Mouse (Mus musculus): Measurements from ENCODE around the gene Pde6d. TPM values are rescaled to one million over a fixed set of nuclear protein-coding genes. Genes with fewer than 3 reads are reported as not detected.

Pde6d gene
- polyA plus RNA-seq, 1 experiment from 2014 or later: 20.2 TPM

DNA sequence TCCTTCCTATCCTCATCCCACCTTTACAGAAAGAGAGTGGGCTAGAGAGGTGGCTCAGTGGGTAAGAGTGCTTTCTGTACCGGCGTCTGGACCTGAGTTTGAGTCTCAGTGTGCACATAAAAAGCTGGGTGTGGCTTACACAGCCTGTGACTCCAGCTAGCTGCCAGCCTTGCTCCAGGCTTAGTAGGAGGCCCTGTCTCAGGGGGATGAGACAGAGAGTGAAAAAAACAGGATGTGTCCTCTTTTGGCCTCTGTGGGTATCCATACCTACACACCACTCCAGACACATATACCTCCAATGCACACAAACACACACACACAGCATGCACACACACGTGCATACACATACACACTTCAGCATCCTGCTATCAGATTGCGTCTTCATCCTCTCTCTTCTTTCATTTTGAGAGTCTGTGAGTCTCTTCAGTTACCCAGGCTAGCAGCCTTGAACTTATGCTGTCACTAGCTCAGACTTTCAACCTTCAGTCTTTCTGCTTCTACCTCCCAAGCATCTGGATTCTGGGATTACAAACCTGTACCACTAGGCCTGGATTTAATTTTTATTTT, 70.2 kb downstream of the Pde6d start:
- WGBS (ENCODE audit: insufficient replicate concordance): 80% methylated on average over 4 of the region's 4 CpGs
- Histone ChIP-seq H3K36me3 (ENCODE audit: control insufficient read depth, insufficient read depth) (no peaks in the 10 kb centered on the region), H3K27ac (ENCODE audit: low read length) (no peak overlapping the region), H3K4me1 (ENCODE audit: control insufficient read depth, low read depth, low read length) (peaks cover 8% of the 10 kb centered on the region), H3K4me2 (ENCODE audit: low read depth, low read length) (no peak overlapping the region), H3K4me3 (ENCODE audit: low read depth, low read length) (no peak overlapping the region), H3K9ac (ENCODE audit: low read depth, low read length) (no peak overlapping the region), H3K27me3 (ENCODE audit: control insufficient read depth, insufficient read depth, low read depth, low read length) (no peaks in the 10 kb centered on the region), H3K9me3 (replicated peaks; ENCODE audit: control insufficient read depth, low read length) (no peaks in the 10 kb centered on the region)
- no peak for ATAC-seq (ENCODE audit: low read depth)

DNA sequence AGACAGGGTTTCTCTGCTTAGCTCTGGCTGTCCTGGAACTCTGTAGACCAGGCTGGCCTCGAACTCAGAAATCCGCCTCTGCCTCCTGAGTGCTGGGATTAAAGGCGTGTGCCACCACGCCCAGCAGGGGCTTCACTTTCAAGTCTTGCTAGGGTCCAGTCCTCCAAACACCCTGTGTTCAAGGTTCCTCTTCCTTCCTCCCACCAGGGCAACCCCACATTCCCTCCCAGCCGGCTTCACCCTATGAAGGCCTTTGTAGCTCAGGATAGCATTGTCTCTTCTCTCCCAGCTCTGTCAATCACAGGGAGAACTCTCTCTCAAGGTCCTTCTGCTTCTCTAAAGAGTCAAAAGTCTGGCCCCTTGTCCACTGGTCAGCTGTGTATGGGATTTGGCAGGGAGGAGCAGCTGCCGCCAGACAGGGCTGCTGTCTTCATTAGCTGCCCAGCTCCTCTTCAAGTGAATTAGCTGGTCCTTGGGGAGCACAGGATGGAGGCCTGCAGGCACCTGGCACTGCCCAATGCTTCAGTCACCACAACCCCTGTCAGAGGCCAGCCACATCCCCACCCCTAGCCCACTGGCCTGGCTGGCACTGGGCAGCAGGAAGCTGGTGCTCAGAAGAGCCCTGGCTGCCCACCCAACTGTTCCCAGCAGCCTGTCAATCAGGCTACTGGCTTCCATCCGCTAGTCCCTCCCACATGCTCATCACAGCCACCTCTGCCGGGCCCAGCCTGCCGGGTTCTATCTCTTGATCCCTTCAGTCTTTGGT, 71.6 kb downstream of the Pde6d start:
- no peaks in the 10 kb centered on the region for H3K9me3 ChIP-seq (replicated peaks; ENCODE audit: control insufficient read depth, low read length)
- no peak for ATAC-seq (ENCODE audit: low read depth)
- H3K9ac ChIP-seq (ENCODE audit: low read depth, low read length): no peak overlapping the region
- H3K4me2 ChIP-seq (ENCODE audit: low read depth, low read length): no peak overlapping the region
- no peaks in the 10 kb centered on the region for H3K36me3 ChIP-seq (ENCODE audit: control insufficient read depth, insufficient read depth)
- H3K4me3 ChIP-seq (ENCODE audit: low read depth, low read length): no peak overlapping the region
- H3K4me1 ChIP-seq (ENCODE audit: control insufficient read depth, low read depth, low read length): peaks cover 10% of the 10 kb centered on the region
- 53% methylated on average over 9 of the region's 9 CpGs for WGBS (ENCODE audit: insufficient replicate concordance)
- no peaks in the 10 kb centered on the region for H3K27me3 ChIP-seq (ENCODE audit: control insufficient read depth, insufficient read depth, low read depth, low read length)
- H3K27ac ChIP-seq (ENCODE audit: low read length): no peak overlapping the region

DNA sequence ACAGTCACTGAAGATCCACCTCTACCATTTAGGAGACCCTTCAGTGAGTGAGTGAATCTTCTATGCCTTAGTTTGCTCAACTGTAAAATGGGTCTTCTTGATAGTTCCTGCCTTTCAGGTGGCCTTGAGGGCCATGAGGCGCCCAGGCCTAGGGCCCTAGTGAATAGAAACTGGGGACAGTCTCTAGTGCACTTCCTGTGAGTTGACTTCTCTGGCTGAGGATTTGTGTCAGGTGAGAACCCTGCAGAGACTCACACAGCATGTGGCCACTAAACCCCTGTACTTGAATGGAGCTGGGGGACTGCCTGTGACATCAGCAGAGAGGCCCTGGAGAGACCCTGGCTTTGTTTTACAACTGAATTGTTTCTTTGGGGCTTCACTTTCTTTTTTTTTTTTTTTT, 72.2 kb downstream of the Pde6d start:
- H3K9me3 ChIP-seq (replicated peaks; ENCODE audit: control insufficient read depth, low read length): no peaks in the 10 kb centered on the region
- H3K4me3 ChIP-seq (ENCODE audit: low read depth, low read length): no peak overlapping the region
- no peak for ATAC-seq (ENCODE audit: low read depth)
- no peaks in the 10 kb centered on the region for H3K36me3 ChIP-seq (ENCODE audit: control insufficient read depth, insufficient read depth)
- H3K27ac ChIP-seq (ENCODE audit: low read length): no peak overlapping the region
- no peak overlapping the region for H3K9ac ChIP-seq (ENCODE audit: low read depth, low read length)
- 74% methylated on average over 1 of the region's 1 CpGs for WGBS (ENCODE audit: insufficient replicate concordance)
- H3K27me3 ChIP-seq (ENCODE audit: control insufficient read depth, insufficient read depth, low read depth, low read length): no peaks in the 10 kb centered on the region
- H3K4me2 ChIP-seq (ENCODE audit: low read depth, low read length): no peak overlapping the region
- peaks cover 16% of the 10 kb centered on the region for H3K4me1 ChIP-seq (ENCODE audit: control insufficient read depth, low read depth, low read length)

DNA sequence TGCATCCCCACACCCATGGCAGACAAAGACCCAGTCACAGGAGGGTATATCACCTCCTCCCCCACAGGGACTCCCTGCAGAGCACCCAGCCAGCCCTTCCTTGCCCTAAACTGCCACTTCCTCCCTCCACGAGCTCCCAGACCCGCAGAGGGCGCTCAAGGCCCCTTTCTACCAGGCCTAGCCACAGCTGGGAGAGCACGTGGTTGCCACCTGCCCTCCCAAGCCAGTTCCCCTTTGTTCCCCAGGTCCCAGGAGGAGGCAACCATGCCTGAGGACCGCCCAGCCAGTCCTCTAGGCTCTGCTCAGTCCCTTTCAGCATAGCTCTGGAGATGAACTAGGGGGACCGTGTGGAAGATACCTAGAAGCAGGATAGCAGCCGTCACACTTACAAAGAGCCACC, 73.0 kb downstream of the Pde6d start:
- Histone ChIP-seq H3K9ac (ENCODE audit: low read depth, low read length) (no peak overlapping the region), H3K4me3 (ENCODE audit: low read depth, low read length) (no peak overlapping the region), H3K36me3 (ENCODE audit: control insufficient read depth, insufficient read depth) (no peaks in the 10 kb centered on the region), H3K9me3 (replicated peaks; ENCODE audit: control insufficient read depth, low read length) (no peaks in the 10 kb centered on the region), H3K27ac (ENCODE audit: low read length) (no peak overlapping the region), H3K4me2 (ENCODE audit: low read depth, low read length) (no peak overlapping the region), H3K4me1 (ENCODE audit: control insufficient read depth, low read depth, low read length) (peaks cover 25% of the 10 kb centered on the region), H3K27me3 (ENCODE audit: control insufficient read depth, insufficient read depth, low read depth, low read length) (no peaks in the 10 kb centered on the region)
- 10% methylated on average over 7 of the region's 7 CpGs for WGBS (ENCODE audit: insufficient replicate concordance)
- peak; percentile 73 for ATAC-seq (ENCODE audit: low read depth)

DNA sequence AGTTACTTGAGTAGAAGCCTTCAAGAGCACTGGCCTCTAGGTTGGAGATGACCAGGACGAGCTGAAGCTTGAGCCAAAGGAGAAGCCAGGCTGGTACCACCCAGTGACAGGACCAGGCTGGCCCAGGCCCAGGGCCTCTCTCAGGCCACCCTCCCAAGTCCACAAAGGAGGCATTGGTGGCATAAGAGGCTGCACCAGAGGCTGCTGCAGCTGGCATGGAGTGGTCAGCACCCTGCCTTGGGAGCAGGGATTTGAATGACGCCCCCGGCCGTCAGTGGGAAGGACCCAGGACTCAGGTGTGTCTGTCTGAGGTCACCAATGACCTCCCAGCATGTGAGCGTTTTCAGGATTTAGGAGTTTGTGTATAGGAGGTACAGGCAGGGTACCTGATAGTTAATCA, 74.6 kb downstream of the Pde6d start:
- Histone ChIP-seq H3K9ac (ENCODE audit: low read depth, low read length) (no peak overlapping the region), H3K27me3 (ENCODE audit: control insufficient read depth, insufficient read depth, low read depth, low read length) (peaks cover 7% of the 10 kb centered on the region; the same call in 1 of the 2 replicates), H3K27ac (ENCODE audit: low read length) (no peak overlapping the region), H3K4me3 (ENCODE audit: low read depth, low read length) (no peak overlapping the region), H3K4me1 (ENCODE audit: control insufficient read depth, low read depth, low read length) (peaks cover 37% of the 10 kb centered on the region), H3K36me3 (ENCODE audit: control insufficient read depth, insufficient read depth) (no peaks in the 10 kb centered on the region), H3K4me2 (ENCODE audit: low read depth, low read length) (no peak overlapping the region), H3K9me3 (replicated peaks; ENCODE audit: control insufficient read depth, low read length) (no peaks in the 10 kb centered on the region)
- ATAC-seq (ENCODE audit: low read depth): no peak
- WGBS (ENCODE audit: insufficient replicate concordance): 83% methylated on average over 5 of the region's 5 CpGs

DNA sequence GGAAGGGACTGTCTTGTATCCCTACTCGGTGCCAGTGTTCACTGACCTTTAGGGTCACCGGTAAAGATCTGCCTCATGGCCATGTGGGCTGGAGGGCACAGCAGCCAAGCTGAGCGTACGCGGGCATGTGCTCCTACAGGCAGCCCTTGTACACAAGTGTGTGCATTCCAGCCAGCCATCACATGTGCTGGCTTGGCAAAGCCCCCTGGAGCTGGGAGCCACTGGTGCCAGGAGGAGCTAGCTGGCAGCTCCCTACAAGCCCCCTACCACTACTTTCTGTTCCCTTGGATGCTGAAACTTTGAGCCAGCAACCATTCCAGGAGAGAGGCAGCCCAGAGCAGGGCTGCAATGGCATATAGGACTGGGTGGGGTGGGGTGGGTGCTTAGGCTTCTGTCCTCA, 76.0 kb downstream of the Pde6d start:
- no peaks in the 10 kb centered on the region for H3K36me3 ChIP-seq (ENCODE audit: control insufficient read depth, insufficient read depth)
- H3K9me3 ChIP-seq (replicated peaks; ENCODE audit: control insufficient read depth, low read length): no peaks in the 10 kb centered on the region
- WGBS (ENCODE audit: insufficient replicate concordance): 90% methylated on average over 5 of the region's 5 CpGs

DNA sequence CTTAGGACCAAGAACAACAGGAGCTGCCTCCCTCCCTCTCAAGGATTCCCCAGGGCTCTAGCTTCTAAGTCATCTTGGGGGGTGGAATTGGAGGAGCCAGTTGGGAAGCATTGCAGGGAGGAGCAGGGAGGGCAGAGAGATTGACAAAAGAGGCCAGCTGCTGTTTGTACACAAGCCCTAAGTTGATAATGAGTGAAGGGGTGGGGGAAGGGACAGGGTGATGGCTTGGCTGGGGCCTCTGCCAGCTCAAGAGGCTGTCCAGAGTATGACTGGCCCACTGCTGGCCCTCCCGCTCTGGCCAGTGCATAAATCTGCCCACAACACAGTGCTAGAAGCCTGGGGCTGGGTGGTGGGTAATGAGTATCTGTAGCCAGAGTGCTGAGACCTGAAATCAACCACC, 77.0 kb downstream of the Pde6d start:
- H3K4me1 ChIP-seq (ENCODE audit: control insufficient read depth, low read depth, low read length): peaks cover 52% of the 10 kb centered on the region
- peak overlapping the region; percentile 95 for H3K4me2 ChIP-seq (ENCODE audit: low read depth, low read length)
- peak overlapping the region; percentile 80 for H3K27ac ChIP-seq (ENCODE audit: low read length)
- no peaks in the 10 kb centered on the region for H3K9me3 ChIP-seq (replicated peaks; ENCODE audit: control insufficient read depth, low read length)
- H3K27me3 ChIP-seq (ENCODE audit: control insufficient read depth, insufficient read depth, low read depth, low read length): peaks cover 7% of the 10 kb centered on the region; the same call in 1 of the 2 replicates
- H3K36me3 ChIP-seq (ENCODE audit: control insufficient read depth, insufficient read depth): no peaks in the 10 kb centered on the region
- 47% methylated on average over 1 of the region's 1 CpGs for WGBS (ENCODE audit: insufficient replicate concordance)
- H3K4me3 ChIP-seq (ENCODE audit: low read depth, low read length): no peak overlapping the region
- no peak for ATAC-seq (ENCODE audit: low read depth)
- H3K9ac ChIP-seq (ENCODE audit: low read depth, low read length): no peak overlapping the region; the same call in 1 of the 2 replicates

More for the DNA sequence above, 76.0 kb downstream of the Pde6d start:
- ATAC-seq (ENCODE audit: low read depth): no peak
- H3K4me1 ChIP-seq (ENCODE audit: control insufficient read depth, low read depth, low read length): peaks cover 43% of the 10 kb centered on the region
- no peak overlapping the region for H3K4me3 ChIP-seq (ENCODE audit: low read depth, low read length)
- H3K27ac ChIP-seq (ENCODE audit: low read length): no peak overlapping the region
- H3K27me3 ChIP-seq (ENCODE audit: control insufficient read depth, insufficient read depth, low read depth, low read length): peaks cover 7% of the 10 kb centered on the region; the same call in 1 of the 2 replicates
- H3K9ac ChIP-seq (ENCODE audit: low read depth, low read length): no peak overlapping the region
- H3K4me2 ChIP-seq (ENCODE audit: low read depth, low read length): no peak overlapping the region

DNA sequence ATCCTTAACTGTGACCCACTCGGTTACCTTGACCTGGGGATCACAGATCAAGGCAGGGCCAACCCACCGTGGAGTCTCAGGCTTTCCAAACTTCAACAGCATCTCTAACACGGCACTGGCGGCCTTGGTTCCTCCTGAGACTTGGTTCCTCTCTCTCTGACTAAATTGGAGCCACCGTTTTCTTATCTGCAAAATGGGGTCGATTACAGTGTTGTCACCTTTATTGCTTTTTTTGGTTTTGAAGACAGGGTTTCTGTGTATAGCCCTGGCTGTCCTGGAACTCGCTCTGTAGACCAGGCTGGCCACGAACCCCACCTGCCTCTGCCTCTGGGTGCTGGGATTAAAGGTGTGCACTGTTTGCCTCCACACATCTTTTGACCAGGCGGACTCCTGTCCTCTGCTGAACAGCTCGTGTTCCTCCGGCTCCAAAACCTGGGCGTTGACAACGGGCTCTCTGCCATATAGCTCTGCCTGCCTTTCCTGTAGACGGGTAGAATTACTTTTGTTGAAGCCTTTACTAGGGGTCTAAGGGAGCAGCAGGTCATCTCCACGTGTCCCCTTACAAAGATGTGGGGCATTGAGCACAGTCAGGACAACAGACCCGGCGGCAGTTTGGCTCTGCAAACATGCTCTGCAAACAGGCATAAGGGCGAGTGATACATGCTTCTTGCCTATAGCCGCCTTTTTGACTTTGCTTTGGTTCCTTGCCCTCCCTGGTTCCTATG, 77.6 kb downstream of the Pde6d start:
- Histone ChIP-seq H3K4me1 (ENCODE audit: control insufficient read depth, low read depth, low read length) (peaks cover 52% of the 10 kb centered on the region), H3K4me2 (ENCODE audit: low read depth, low read length) (peak overlapping the region; percentile 95), H3K36me3 (ENCODE audit: control insufficient read depth, insufficient read depth) (no peaks in the 10 kb centered on the region), H3K9ac (ENCODE audit: low read depth, low read length) (peak overlapping the region; percentile 68), H3K27me3 (ENCODE audit: control insufficient read depth, insufficient read depth, low read depth, low read length) (peaks cover 7% of the 10 kb centered on the region; the same call in 1 of the 2 replicates), H3K27ac (ENCODE audit: low read length) (peak overlapping the region; percentile 80), H3K4me3 (ENCODE audit: low read depth, low read length) (peak overlapping the region; percentile 64), H3K9me3 (replicated peaks; ENCODE audit: control insufficient read depth, low read length) (no peaks in the 10 kb centered on the region)
- no peak for ATAC-seq (ENCODE audit: low read depth)
- WGBS (ENCODE audit: insufficient replicate concordance): 18% methylated on average over 19 of the region's 19 CpGs

Measured in liver, embryonic 16.5 days (tissue).